Mouse (Mus musculus) forebrain, embryonic 15.5 days (tissue): ENCODE results near the gene Aars. TPM values are rescaled to one million over a fixed set of nuclear protein-coding genes. Genes with fewer than 3 reads are reported as not detected.
A peak's percentile ranks its signal among the peaks of the same experiment; 100 is the strongest.
"Not testable (repeated sequence)": the region's sequence is repeated elsewhere in the genome, so short reads cannot be mapped to it uniquely, and the experiment has no call there.

ENCODE experiments used
- ATAC-seq: fragments of 200-750 bp; cut with Nextera tagmentation; replicated peaks from 2 replicates; pipeline ENCODE4 v1.8.0; 2017; ENCODE audit warnings: mild to moderate bottlenecking, moderate TSS enrichment, moderate library complexity
- H3K27ac ChIP-seq: fragments of 300-500 bp; sonication (generic); replicated peaks from 2 replicates; pipeline ENCODE4 v1.5.1; 2015; ENCODE audit warnings: mild to moderate bottlenecking, inconsistent platforms
- H3K27me3 ChIP-seq: fragments of 300-500 bp; sonication (generic); 2 replicates; pipeline ENCODE4 v1.6.1; 2015; ENCODE audit warnings: inconsistent platforms
- H3K36me3 ChIP-seq: fragments of 300-500 bp; sonication (generic); 2 replicates; pipeline ENCODE4 v1.6.1; 2015; ENCODE audit warnings: mild to moderate bottlenecking, inconsistent platforms
- H3K4me1 ChIP-seq: fragments of 300-500 bp; sonication (generic); 2 replicates; pipeline ENCODE4 v1.6.1; 2015; ENCODE audit warnings: inconsistent platforms
- H3K4me2 ChIP-seq: fragments of 300-500 bp; sonication (generic); replicated peaks from 2 replicates; pipeline ENCODE4 v1.6.1; 2015; ENCODE audit warnings: mild to moderate bottlenecking, inconsistent platforms
- H3K4me3 ChIP-seq: fragments of 300-500 bp; sonication (generic); 2 replicates; pipeline ENCODE4 v1.5.1; 2015; ENCODE audit warnings: mild to moderate bottlenecking, inconsistent platforms
- H3K9ac ChIP-seq: fragments of 300-500 bp; sonication (generic); replicated peaks from 2 replicates; pipeline ENCODE4 v1.6.1; 2015; ENCODE audit warnings: mild to moderate bottlenecking, inconsistent platforms
- H3K9me3 ChIP-seq: fragments of 300-500 bp; sonication (generic); 2 replicates; pipeline ENCODE4 v1.6.1; 2016; ENCODE audit warnings: inconsistent platforms
- WGBS: fragments of 180-500 bp; shearing (Covaris S2); methylation state at CpG from one replicate; pipeline ENCODE4 v1.1.7; 2015; ENCODE audit warnings: mixed read lengths; 5-methylcytosine and 5-hydroxymethylcytosine counted together
- polyA plus RNA-seq: library from polyadenylated mRNA; unstranded; fragments of >200 nt; fragmentation: Nextera tagmentation; extraction: Ambion mirVana; gene quantifications from 2 replicates; pipeline ENCODE4 v1.2.1, GENCODE M21; 2015

Aars gene
- polyA plus RNA-seq, result 68.8 and 69.6 TPM in 2 replicates

- no peaks in the 10 kb centered on the region for H3K9me3 ChIP-seq
- peak within 1 kb of the TSS; percentile 82 for H3K4me3 ChIP-seq
- WGBS, result 96% methylated on average over 7 of the region's 7 CpGs
- H3K4me2 ChIP-seq, result peak within 1 kb of the TSS; percentile 56
- peaks cover 10% of the 10 kb centered on the region; the same call in 1 of the 2 replicates for H3K27me3 ChIP-seq
- peak within 1 kb of the TSS; percentile 82 for H3K9ac ChIP-seq
- ATAC-seq, result no peak
- H3K4me1 ChIP-seq, result peaks cover 33% of the 10 kb centered on the region
- H3K36me3 ChIP-seq, result peaks cover 11% of the 10 kb centered on the region
- H3K27ac ChIP-seq, result peak within 1 kb of the TSS; percentile 85
Measured at GRCm38 (mm10) chr8:111032916-111033315, at the start of gene Aars. Aars (plus strand) TSS chr8:111033144.

GRCm38 (mm10) chr8:110987805-110988744 lies 44.9 kb upstream of the Aars start:
- WGBS, result 92% methylated on average over 8 of the region's 8 CpGs
- no peak overlapping the region for H3K27ac ChIP-seq
- H3K27me3 ChIP-seq, result no peaks in the 10 kb centered on the region
- no peak overlapping the region for H3K4me3 ChIP-seq
- H3K9ac ChIP-seq, result no peak overlapping the region
- no peaks in the 10 kb centered on the region for H3K9me3 ChIP-seq
- H3K36me3 ChIP-seq, result peaks cover 82% of the 10 kb centered on the region
- no peak for ATAC-seq
- H3K4me2 ChIP-seq, result no peak overlapping the region
- no peaks in the 10 kb centered on the region for H3K4me1 ChIP-seq

GRCm38 (mm10) chr8:110990017-110990416 lies 42.9 kb upstream of the Aars start:
- no peak overlapping the region for H3K4me2 ChIP-seq
- 88% methylated on average over 9 of the region's 9 CpGs for WGBS
- no peak for ATAC-seq
- H3K27ac ChIP-seq, result no peak overlapping the region
- H3K4me3 ChIP-seq, result no peak overlapping the region
- H3K4me1 ChIP-seq, result no peaks in the 10 kb centered on the region
- no peak overlapping the region for H3K9ac ChIP-seq
- peaks cover 67% of the 10 kb centered on the region for H3K36me3 ChIP-seq
- no peaks in the 10 kb centered on the region for H3K9me3 ChIP-seq
- no peaks in the 10 kb centered on the region for H3K27me3 ChIP-seq

GRCm38 (mm10) chr8:110996641-110997430 lies 36.1 kb upstream of the Aars start:
- Histone ChIP-seq H3K4me3 (peak overlapping the region; percentile 93), H3K9ac (peak overlapping the region; percentile 85), H3K4me2 (peak overlapping the region; percentile 78), H3K27me3 (no peaks in the 10 kb centered on the region), H3K36me3 (peaks cover 9% of the 10 kb centered on the region), H3K9me3 (no peaks in the 10 kb centered on the region), H3K27ac (peak overlapping the region; percentile 88), H3K4me1 (peaks cover 16% of the 10 kb centered on the region)
- ATAC-seq, result no peak
- WGBS, result 36% methylated on average over 16 of the region's 16 CpGs

GRCm38 (mm10) chr8:110997547-110998531 lies 35.1 kb upstream of the Aars start, which contains the start of gene Ddx19a:
Ddx19a (minus strand) TSS chr8:110997800.
- Histone ChIP-seq H3K4me1 (peaks cover 16% of the 10 kb centered on the region), H3K9ac (peak within 1 kb of the TSS; percentile 85), H3K4me3 (peak within 1 kb of the TSS; percentile 93), H3K9me3 (no peaks in the 10 kb centered on the region), H3K27ac (peak within 1 kb of the TSS; percentile 88), H3K36me3 (peaks cover 10% of the 10 kb centered on the region), H3K27me3 (no peaks in the 10 kb centered on the region), H3K4me2 (peak within 1 kb of the TSS; percentile 78)
- peak; percentile 98 for ATAC-seq
- 4% methylated on average over 58 of the region's 58 CpGs for WGBS

GRCm38 (mm10) chr8:111010230-111010991 lies 22.5 kb upstream of the Aars start:
- not testable (repeated sequence) for H3K27ac ChIP-seq, H3K4me2 ChIP-seq, H3K9me3 ChIP-seq, H3K4me3 ChIP-seq, H3K4me1 ChIP-seq, H3K9ac ChIP-seq, H3K27me3 ChIP-seq, ATAC-seq
- 95% methylated on average over 9 of the region's 10 CpGs for WGBS
- peaks cover 58% of the 10 kb centered on the region for H3K36me3 ChIP-seq

- ATAC-seq, H3K9me3 ChIP-seq, H3K27me3 ChIP-seq, H3K4me2 ChIP-seq, H3K4me3 ChIP-seq, H3K9ac ChIP-seq, H3K27ac ChIP-seq, H3K4me1 ChIP-seq, H3K36me3 ChIP-seq: not testable (repeated sequence)
- WGBS, result 100% methylated on average over 2 of the region's 2 CpGs
Measured at GRCm38 (mm10) chr8:111026609-111027008, 6.3 kb upstream of the Aars start.

GRCm38 (mm10) chr8:111027391-111027937 lies 5.5 kb upstream of the Aars start:
- Histone ChIP-seq H3K4me1 (peaks cover 10% of the 10 kb centered on the region), H3K9me3 (no peaks in the 10 kb centered on the region), H3K36me3 (no peaks in the 10 kb centered on the region), H3K27me3 (peaks cover 10% of the 10 kb centered on the region; the same call in 1 of the 2 replicates), H3K9ac (peak overlapping the region; percentile 79), H3K27ac (peak overlapping the region; percentile 60), H3K4me3 (peak overlapping the region; percentile 59), H3K4me2 (peak overlapping the region; percentile 70)
- ATAC-seq, result peak; percentile 91
- under 1% methylated on average over 31 of the region's 31 CpGs for WGBS

- WGBS, result 57% methylated on average over 4 of the region's 4 CpGs
- Histone ChIP-seq H3K4me3 (no peak overlapping the region), H3K27ac (no peak overlapping the region), H3K9ac (no peak overlapping the region), H3K27me3 (peaks cover 10% of the 10 kb centered on the region; the same call in 1 of the 2 replicates), H3K9me3 (no peaks in the 10 kb centered on the region), H3K36me3 (no peaks in the 10 kb centered on the region), H3K4me1 (peaks cover 18% of the 10 kb centered on the region), H3K4me2 (no peak overlapping the region)
- no peak for ATAC-seq
Measured at GRCm38 (mm10) chr8:111029589-111029988, 3.4 kb upstream of the Aars start.

GRCm38 (mm10) chr8:111030045-111030444 lies 2.9 kb upstream of the Aars start:
- no peak overlapping the region for H3K27ac ChIP-seq
- H3K27me3 ChIP-seq, result peaks cover 10% of the 10 kb centered on the region; the same call in 1 of the 2 replicates
- WGBS, result 83% methylated on average over 6 of the region's 6 CpGs
- no peaks in the 10 kb centered on the region for H3K9me3 ChIP-seq
- H3K4me3 ChIP-seq, result no peak overlapping the region
- no peak for ATAC-seq
- no peak overlapping the region for H3K9ac ChIP-seq
- peaks cover 23% of the 10 kb centered on the region for H3K4me1 ChIP-seq
- no peaks in the 10 kb centered on the region for H3K36me3 ChIP-seq
- no peak overlapping the region for H3K4me2 ChIP-seq
